Mouse (Mus musculus) MEL (cell line): ENCODE measurements around the gene Thoc6. TPM values are rescaled to one million over a fixed set of nuclear protein-coding genes. Genes with fewer than 3 reads are reported as not detected.

Experiments
- DNase-seq: peaks from one replicate; pipeline ENCODE4 v3.0.0; 2011; ENCODE audit warnings: low read depth, low spot score
- H3K27ac ChIP-seq: 2 replicates; pipeline ENCODE4 v1.5.1; 2012; ENCODE audit warnings: low read depth, mild to moderate bottlenecking, control low read depth, low read length, moderate library complexity; ENCODE audit not compliant: control insufficient read depth
- H3K27me3 ChIP-seq, 2 experiments: fragments of 150-350 bp in 1 of 2; sonication (generic) in 1 of 2; 2 replicates each; pipeline ENCODE4 v1.6.1; 2012; ENCODE audit warnings: low read length in 2 of 2, mild to moderate bottlenecking in 2 of 2, improper control_type of control experiment in 1 of 2, moderate library complexity in 1 of 2; ENCODE audit not compliant: insufficient read depth in 2 of 2, control insufficient read depth in 1 of 2
- H3K36me3 ChIP-seq, 2 experiments: 2 replicates each; pipeline ENCODE4 v1.6.1; 2012 to 2014; ENCODE audit warnings: low read length in 2 of 2, improper control_type of control experiment in 1 of 2, inconsistent platforms in 1 of 2, mild to moderate bottlenecking in 1 of 2; ENCODE audit not compliant: insufficient read depth in 2 of 2, control insufficient read depth in 1 of 2
- H3K4me1 ChIP-seq, 2 experiments: fragments of 150-350 bp in 1 of 2; sonication (generic) in 1 of 2; 2 replicates each; pipeline ENCODE4 v1.6.1; 2012; ENCODE audit warnings: low read length in 2 of 2, improper control_type of control experiment in 1 of 2, mild to moderate bottlenecking in 1 of 2; ENCODE audit not compliant: insufficient read depth in 2 of 2, control insufficient read depth in 1 of 2
- H3K4me3 ChIP-seq, 2 experiments: fragments of 150-350 bp in 1 of 2; sonication (generic) in 1 of 2; 2 replicates each; pipeline ENCODE4 v1.5.1; 2012; ENCODE audit warnings: low read depth in 2 of 2, low read length in 2 of 2, mild to moderate bottlenecking in 2 of 2, moderate library complexity in 2 of 2, control low read depth in 1 of 2, improper control_type of control experiment in 1 of 2; ENCODE audit not compliant: control insufficient read depth in 1 of 2, insufficient read depth in 1 of 2
- H3K79me2 ChIP-seq: 2 replicates; pipeline ENCODE4 v1.6.1; 2012; ENCODE audit warnings: mild to moderate bottlenecking, low read length, moderate library complexity; ENCODE audit not compliant: control insufficient read depth, poor library complexity, insufficient read depth
- H3K9ac ChIP-seq: 2 replicates; pipeline ENCODE4 v1.6.1; 2012; ENCODE audit warnings: low read depth, mild to moderate bottlenecking, control low read depth, low read length, moderate library complexity; ENCODE audit not compliant: control insufficient read depth, poor library complexity, severe bottlenecking
- H3K9me3 ChIP-seq: fragments of 150-350 bp; sonication (generic); replicated peaks from 2 replicates; pipeline ENCODE4 v1.6.1; 2012; ENCODE audit warnings: mild to moderate bottlenecking, low read length, improper control_type of control experiment, moderate library complexity; ENCODE audit not compliant: insufficient read depth
- CHD1 ChIP-seq: IDR thresholded peaks from 2 replicates; pipeline ENCODE4 v1.6.1; 2012; ENCODE audit warnings: low read depth, mild to moderate bottlenecking, inconsistent platforms, low read length, improper control_type of control experiment
- CTCF ChIP-seq, 3 experiments: IDR thresholded peaks in 2 of 3; conservative IDR thresholded peaks in 1 of 3; 2 replicates each; pipeline ENCODE4 v1.5.1; 2011 to 2012; ENCODE audit warnings: low read length in 3 of 3, low read depth in 2 of 3, mild to moderate bottlenecking in 2 of 3, improper control_type of control experiment in 1 of 3, inconsistent platforms in 1 of 3, mixed read lengths in 1 of 3, moderate library complexity in 1 of 3; ENCODE audit not compliant: control insufficient read depth in 1 of 3, insufficient read depth in 1 of 3, poor library complexity in 1 of 3, severe bottlenecking in 1 of 3
- E2F4 ChIP-seq: IDR thresholded peaks from 2 replicates; pipeline ENCODE4 v1.6.1; 2011; ENCODE audit warnings: low read depth, low read length, improper control_type of control experiment, borderline replicate concordance
- EP300 ChIP-seq, 2 experiments: IDR thresholded peaks; 2 replicates each; pipeline ENCODE4 v1.6.1; 2011; ENCODE audit warnings: improper control_type of control experiment in 2 of 2, low read length in 2 of 2, low read depth in 1 of 2, mild to moderate bottlenecking in 1 of 2
- ETS1 ChIP-seq: IDR thresholded peaks from 2 replicates; pipeline ENCODE4 v1.6.1; 2012; ENCODE audit warnings: low read depth, mild to moderate bottlenecking, inconsistent platforms, low read length, improper control_type of control experiment, moderate library complexity
- GABPA ChIP-seq: IDR thresholded peaks from 2 replicates; pipeline ENCODE4 v1.6.1; 2012; ENCODE audit warnings: low read depth, mild to moderate bottlenecking, inconsistent platforms, low read length, improper control_type of control experiment, moderate library complexity
- HCFC1 ChIP-seq: IDR thresholded peaks from 2 replicates; pipeline ENCODE4 v1.6.1; 2012; ENCODE audit warnings: low read depth, mild to moderate bottlenecking, inconsistent platforms, low read length, improper control_type of control experiment, moderate library complexity
- JUND ChIP-seq: IDR thresholded peaks from 2 replicates; pipeline ENCODE4 v1.6.1; 2011; ENCODE audit warnings: low read depth, mild to moderate bottlenecking, improper control_type of control experiment, low read length
- MAX ChIP-seq: IDR thresholded peaks from 2 replicates; pipeline ENCODE4 v1.6.1; 2011; ENCODE audit warnings: low read length, improper control_type of control experiment
- MAZ ChIP-seq: IDR thresholded peaks from 2 replicates; pipeline ENCODE4 v1.6.1; 2012; ENCODE audit warnings: low read depth, mild to moderate bottlenecking, inconsistent platforms, low read length, improper control_type of control experiment
- POLR2A ChIP-seq, 2 experiments: IDR thresholded peaks; 2 replicates each; pipeline ENCODE4 v1.6.1; 2011 to 2012; ENCODE audit warnings: low read length in 2 of 2, mild to moderate bottlenecking in 2 of 2, control low read depth in 1 of 2, improper control_type of control experiment in 1 of 2, low read depth in 1 of 2, moderate library complexity in 1 of 2; ENCODE audit not compliant: control insufficient read depth in 1 of 2, insufficient read depth in 1 of 2, poor library complexity in 1 of 2
- POLR2AphosphoS5 ChIP-seq: IDR thresholded peaks from 2 replicates; pipeline ENCODE4 v1.6.1; 2012; ENCODE audit warnings: low read depth, borderline replicate concordance, mild to moderate bottlenecking, inconsistent platforms, low read length, moderate library complexity, mixed read lengths
- RAD21 ChIP-seq: IDR thresholded peaks from 2 replicates; pipeline ENCODE4 v1.6.1; 2011; ENCODE audit warnings: mild to moderate bottlenecking, low read depth, low read length, improper control_type of control experiment
- SIN3A ChIP-seq: IDR thresholded peaks from 2 replicates; pipeline ENCODE4 v1.6.1; 2012; ENCODE audit warnings: low read length, improper control_type of control experiment, inconsistent platforms
- SMC3 ChIP-seq: IDR thresholded peaks from 2 replicates; pipeline ENCODE4 v1.6.1; 2011; ENCODE audit warnings: low read depth, low read length, improper control_type of control experiment
- TAL1 ChIP-seq: IDR thresholded peaks from 2 replicates; pipeline ENCODE4 v1.6.1; 2012; ENCODE audit warnings: mild to moderate bottlenecking, inconsistent platforms, low read length, moderate library complexity, mixed read lengths
- TBP ChIP-seq: IDR thresholded peaks from 2 replicates; pipeline ENCODE4 v1.8.0; 2011; ENCODE audit warnings: low read depth, low read length, improper control_type of control experiment
- TCF12 ChIP-seq: IDR thresholded peaks from 2 replicates; pipeline ENCODE4 v1.6.1; 2014; ENCODE audit warnings: low read depth, mild to moderate bottlenecking, inconsistent platforms, low read length, improper control_type of control experiment, moderate library complexity
- UBTF ChIP-seq: IDR thresholded peaks from 2 replicates; pipeline ENCODE4 v1.6.1; 2012; ENCODE audit warnings: low read depth, mild to moderate bottlenecking, inconsistent platforms, low read length, improper control_type of control experiment, moderate library complexity, borderline replicate concordance; ENCODE audit not compliant: insufficient read depth
- USF2 ChIP-seq, 2 experiments: IDR thresholded peaks; 2 replicates each; pipeline ENCODE4 v1.6.1; 2011 to 2012; ENCODE audit warnings: improper control_type of control experiment in 2 of 2, low read length in 2 of 2, borderline replicate concordance in 1 of 2, inconsistent platforms in 1 of 2, low read depth in 1 of 2, mild to moderate bottlenecking in 1 of 2; ENCODE audit not compliant: insufficient read depth in 1 of 2
- ZC3H11A ChIP-seq: IDR thresholded peaks from 2 replicates; pipeline ENCODE4 v1.6.1; 2012; ENCODE audit warnings: low read depth, mild to moderate bottlenecking, inconsistent platforms, low read length, improper control_type of control experiment
- ZKSCAN1 ChIP-seq: IDR thresholded peaks from 2 replicates; pipeline ENCODE4 v1.6.1; 2012; ENCODE audit warnings: low read depth, mild to moderate bottlenecking, inconsistent platforms, low read length, improper control_type of control experiment, moderate library complexity
- ZMIZ1 ChIP-seq: IDR thresholded peaks from 2 replicates; pipeline ENCODE4 v1.6.1; 2012; ENCODE audit warnings: low read depth, mild to moderate bottlenecking, inconsistent platforms, low read length, improper control_type of control experiment, moderate library complexity
- polyA plus RNA-seq, 2 experiments: library from polyadenylated mRNA; stranded (reverse) in 1 of 2; unstranded in 1 of 2; fragments of >175 nt in 1 of 2; fragments of >200 nt in 1 of 2; gene quantifications; 2 replicates each; pipeline versions ENCODE4 v1.2.1 to v1.2.4; 2012; ENCODE audit warnings: low replicate concordance in 2 of 2, low read depth in 1 of 2; ENCODE audit not compliant: insufficient read length in 2 of 2, insufficient read depth in 1 of 2, missing spikeins in 1 of 2
- total RNA-seq: library from RNA; depleted of rRNA; stranded (reverse); fragments of 300-350 nt; gene quantifications from 2 replicates; pipeline ENCODE4 v1.2.3, GENCODE M21; 2012

Thoc6 gene
- total and polyA plus RNA-seq, 3 experiments = 26.4 to 62.9 TPM; not detected in 1

DNA sequence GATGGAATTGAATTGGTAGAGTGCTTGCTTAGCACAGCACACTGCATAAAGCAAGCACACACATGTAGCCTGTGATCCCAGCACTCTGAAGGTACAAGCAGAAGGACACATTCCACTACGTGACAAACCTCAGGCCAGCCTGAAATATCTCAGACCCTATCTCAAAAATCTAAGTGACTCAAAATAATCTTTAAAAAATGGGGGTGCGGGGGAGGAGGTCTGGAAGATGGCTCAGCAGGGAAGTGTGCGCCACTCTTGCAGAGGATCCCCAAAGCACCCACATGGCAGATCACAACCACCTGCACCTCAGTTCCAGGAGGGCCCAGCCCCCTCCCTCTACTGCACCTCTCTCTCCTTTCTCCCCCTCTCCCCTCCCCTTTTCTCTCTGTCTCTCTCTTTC, 2.2 kb downstream of the Thoc6 start:
- Histone ChIP-seq H3K36me3 (peaks cover 0 to 11% of the 10 kb centered on the region in 2 experiments; a peak in 2 of 4 replicates), H3K27ac (no peak overlapping the region), H3K4me1 (peaks cover 0 to 17% of the 10 kb centered on the region in 2 experiments; a peak in 3 of 4 replicates), H3K9me3 (no peaks in the 10 kb centered on the region), H3K4me3 (no peak overlapping the region), H3K9ac (no peak overlapping the region), H3K79me2 (peaks cover 8% of the 10 kb centered on the region), H3K27me3 (no peaks in the 10 kb centered on the region)
- TF ChIP-seq POLR2A (IDR thresholded peaks at IDR 0.05; ENCODE audit: control insufficient read depth in 1 of 2, insufficient read depth in 1 of 2, low read depth in 1 of 2, low read length in 2 of 2, poor library complexity in 1 of 2) = no peak
- TF ChIP-seq RAD21 = no peak
- no peak for TF ChIP-seq ETS1
- no peak for TF ChIP-seq POLR2AphosphoS5
- TF ChIP-seq UBTF = no peak
- TF ChIP-seq SIN3A = no peak
- no peak for TF ChIP-seq TBP
- no peak for TF ChIP-seq USF2 (IDR thresholded peaks at IDR 0.05; ENCODE audit: borderline replicate concordance in 1 of 2, insufficient read depth in 1 of 2, low read depth in 1 of 2, low read length in 2 of 2)
- no peak for TF ChIP-seq CHD1
- no peak for DNase-seq

DNA sequence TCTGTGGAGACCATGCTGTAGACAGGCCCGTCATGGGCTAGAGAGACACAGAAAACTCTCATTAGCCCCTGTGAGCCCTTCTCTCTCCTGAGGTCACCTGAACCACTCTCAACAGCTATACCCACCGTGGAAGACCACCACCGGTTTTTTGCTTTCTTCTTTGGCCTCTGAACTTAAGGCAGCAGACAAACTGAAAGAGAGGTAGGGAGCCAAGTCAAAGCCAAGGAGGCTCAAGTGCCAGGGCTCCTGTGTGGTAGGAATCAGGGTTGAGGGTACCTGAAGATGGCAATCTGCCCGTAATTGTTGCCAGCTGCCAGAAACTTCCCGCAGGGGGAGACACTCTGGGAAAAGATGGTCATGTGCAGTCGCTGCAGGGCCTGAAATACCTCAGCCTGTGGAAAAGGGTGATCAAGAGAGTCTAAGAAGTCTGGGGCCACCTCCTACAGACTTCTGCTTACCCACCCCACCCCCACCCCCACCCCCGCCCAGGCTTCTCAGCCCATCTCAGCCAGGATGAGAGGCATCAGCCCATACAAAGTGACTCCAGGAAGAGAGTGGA, 3.1 kb downstream of the Thoc6 start:
- no peaks in the 10 kb centered on the region for H3K9me3 ChIP-seq
- no peak for DNase-seq
- H3K27ac ChIP-seq = no peak overlapping the region
- H3K36me3 ChIP-seq = peaks cover 0 to 9% of the 10 kb centered on the region in 2 experiments; a peak in 2 of 4 replicates
- H3K79me2 ChIP-seq = peaks cover 6% of the 10 kb centered on the region; the same call in 1 of the 2 replicates
- H3K27me3 ChIP-seq = no peaks in the 10 kb centered on the region
- H3K4me3 ChIP-seq = no peak overlapping the region
- no peak overlapping the region for H3K9ac ChIP-seq
- no peak for TF ChIP-seq TCF12
- no peak for TF ChIP-seq CHD1
- no peak for TF ChIP-seq POLR2A (IDR thresholded peaks at IDR 0.05; ENCODE audit: control insufficient read depth in 1 of 2, insufficient read depth in 1 of 2, low read depth in 1 of 2, low read length in 2 of 2, poor library complexity in 1 of 2)
- no peak for TF ChIP-seq USF2 (IDR thresholded peaks at IDR 0.05; ENCODE audit: borderline replicate concordance in 1 of 2, insufficient read depth in 1 of 2, low read depth in 1 of 2, low read length in 2 of 2)
- TF ChIP-seq RAD21 = no peak
- no peak for TF ChIP-seq E2F4
- no peak for TF ChIP-seq ETS1
- no peak for TF ChIP-seq CTCF (IDR thresholded peaks at IDR 0.05 in 2 of 3, conservative IDR thresholded peaks at IDR 0.05 in 1 of 3; ENCODE audit: control insufficient read depth in 1 of 3, insufficient read depth in 1 of 3, low read depth in 2 of 3, low read length in 3 of 3, poor library complexity in 1 of 3, severe bottlenecking in 1 of 3)
- TF ChIP-seq MAZ = no peak
- TF ChIP-seq GABPA = no peak
- TF ChIP-seq HCFC1 = no peak
- TF ChIP-seq ZKSCAN1 = no peak
- TF ChIP-seq SMC3 = no peak
- TF ChIP-seq EP300 (IDR thresholded peaks at IDR 0.05; ENCODE audit: low read depth in 1 of 2, low read length in 2 of 2) = no peak
- no peak for TF ChIP-seq ZC3H11A
- TF ChIP-seq MAX = no peak
- no peak for TF ChIP-seq ZMIZ1
- no peak for TF ChIP-seq JUND
- no peak for TF ChIP-seq TAL1
- TF ChIP-seq TBP = no peak
- peaks cover 0 to 16% of the 10 kb centered on the region in 2 experiments; a peak in 3 of 4 replicates for H3K4me1 ChIP-seq
